Mouse (Mus musculus): ENCODE results near the gene Asb2. TPM values are rescaled to one million over a fixed set of nuclear protein-coding genes. Genes with fewer than 3 reads are reported as not detected.

Gene Asb2
- polyA plus RNA-seq, 1 experiment from 2014 or later, result 1.2 TPM

DNA sequence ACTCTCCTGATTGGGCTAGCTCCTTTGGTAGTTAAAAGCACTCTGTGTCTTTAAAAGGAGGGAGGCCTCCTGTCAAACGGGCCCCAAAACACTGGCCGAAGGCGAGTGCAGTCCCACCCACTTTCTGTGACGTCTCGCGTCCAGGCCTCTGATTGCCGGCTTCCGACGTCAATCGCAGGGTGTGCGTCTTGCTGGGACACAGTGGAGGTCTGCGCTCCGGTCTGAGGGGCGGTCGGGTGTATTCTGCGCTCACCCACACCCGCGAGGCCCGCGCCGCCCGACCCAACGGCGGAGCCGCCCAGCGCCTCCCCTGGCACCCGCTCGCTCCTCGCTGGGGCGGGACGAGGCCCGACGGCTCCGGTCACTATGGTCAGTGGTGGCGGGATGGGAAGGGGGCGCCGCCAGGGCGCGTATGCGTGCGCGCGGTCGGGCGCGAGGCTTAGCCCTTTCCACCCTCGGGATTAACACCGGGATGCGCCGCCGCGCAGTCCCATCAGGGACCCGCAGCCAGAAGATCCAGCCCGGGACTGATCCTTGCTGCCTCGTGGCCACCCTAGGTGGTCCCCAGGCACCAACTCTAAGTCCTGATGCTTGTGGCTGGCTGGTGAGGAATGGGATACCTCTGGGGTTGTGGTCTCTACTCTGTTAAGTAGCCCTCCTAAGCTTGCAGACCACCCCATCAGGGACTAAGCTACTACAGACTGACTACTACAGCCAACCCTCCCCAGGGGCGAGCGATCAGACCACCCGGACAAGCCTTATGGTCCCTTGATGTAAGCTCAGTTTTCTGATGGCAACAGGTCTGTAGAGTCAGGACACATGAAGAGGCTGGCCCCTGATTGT is 32.9 kb upstream of the Asb2 start, which contains the start of gene Otub2:
TSS of gene Otub2 (plus strand) at position 178 of the 843 bp plus-strand sequence.
- no peaks in the 10 kb centered on the region for H3K36me3 ChIP-seq (ENCODE audit: control insufficient read depth, insufficient read depth, low read length)
- H3K9me3 ChIP-seq (ENCODE audit: control insufficient read depth, low read length), result no peaks in the 10 kb centered on the region
- WGBS, result under 1% methylated on average over 47 of the region's 58 CpGs
- no peaks in the 10 kb centered on the region for H3K27me3 ChIP-seq (ENCODE audit: control insufficient read depth, insufficient read depth, low read length)
- peak within 1 kb of the TSS; percentile 88 for H3K4me2 ChIP-seq (replicated peaks; ENCODE audit: low read depth, low read length)
- peaks cover 5% of the 10 kb centered on the region; the same call in 1 of the 2 replicates for H3K4me1 ChIP-seq (ENCODE audit: control insufficient read depth, insufficient read depth, low read length)
- peak within 1 kb of the TSS; percentile 84 for H3K9ac ChIP-seq (ENCODE audit: low read depth, low read length)
- peak; percentile 99 for ATAC-seq (ENCODE audit: low FRiP score, low TSS enrichment)
- peak within 1 kb of the TSS; percentile 79 for H3K4me3 ChIP-seq (ENCODE audit: low read length)
- H3K27ac ChIP-seq (ENCODE audit: low read depth, low read length), result no peak within 1 kb of the TSS

DNA sequence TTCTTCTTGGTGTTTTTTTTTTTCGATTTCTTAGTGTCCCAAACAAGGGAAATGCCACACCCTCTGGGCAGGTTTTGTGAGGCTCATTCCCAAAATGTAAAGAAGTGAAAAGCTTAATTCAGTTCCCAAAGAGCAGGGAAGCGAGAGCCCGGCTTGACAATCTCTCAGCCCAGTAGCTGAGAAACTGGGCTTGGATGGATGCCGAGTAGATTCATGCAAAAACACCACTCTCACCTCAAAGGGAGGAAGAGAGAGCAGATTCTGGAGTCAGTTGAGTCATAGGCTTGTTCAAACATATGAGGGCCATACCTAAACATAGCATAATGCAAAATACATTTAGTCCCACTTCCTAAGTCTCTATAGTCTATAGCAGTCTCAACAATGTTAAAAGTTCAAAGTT is 24.4 kb upstream of the Asb2 start:
- Histone ChIP-seq H3K9me3 (ENCODE audit: control insufficient read depth, low read length) (no peaks in the 10 kb centered on the region), H3K27me3 (ENCODE audit: control insufficient read depth, insufficient read depth, low read length) (no peaks in the 10 kb centered on the region), H3K4me1 (ENCODE audit: control insufficient read depth, insufficient read depth, low read length) (no peaks in the 10 kb centered on the region), H3K4me2 (replicated peaks; ENCODE audit: low read depth, low read length) (no peak overlapping the region), H3K36me3 (ENCODE audit: control insufficient read depth, insufficient read depth, low read length) (no peaks in the 10 kb centered on the region), H3K9ac (ENCODE audit: low read depth, low read length) (no peak overlapping the region), H3K4me3 (ENCODE audit: low read length) (no peak overlapping the region), H3K27ac (ENCODE audit: low read depth, low read length) (no peak overlapping the region)
- WGBS, result 89% methylated on average over 4 of the region's 4 CpGs
- no peak for ATAC-seq (ENCODE audit: low FRiP score, low TSS enrichment)

- H3K4me1 ChIP-seq (ENCODE audit: control insufficient read depth, insufficient read depth, low read length), result no peaks in the 10 kb centered on the region
- no peaks in the 10 kb centered on the region for H3K27me3 ChIP-seq (ENCODE audit: control insufficient read depth, insufficient read depth, low read length)
- no peak for ATAC-seq (ENCODE audit: low FRiP score, low TSS enrichment)
- H3K36me3 ChIP-seq (ENCODE audit: control insufficient read depth, insufficient read depth, low read length), result no peaks in the 10 kb centered on the region
- no peak overlapping the region for H3K4me3 ChIP-seq (ENCODE audit: low read length)
- H3K9me3 ChIP-seq (ENCODE audit: control insufficient read depth, low read length), result no peaks in the 10 kb centered on the region
- WGBS, result 72% methylated on average over 4 of the region's 4 CpGs
- no peak overlapping the region for H3K9ac ChIP-seq (ENCODE audit: low read depth, low read length)
- no peak overlapping the region for H3K27ac ChIP-seq (ENCODE audit: low read depth, low read length)
- no peak overlapping the region for H3K4me2 ChIP-seq (replicated peaks; ENCODE audit: low read depth, low read length)
Observed at GRCm38 (mm10) chr12:103376774-103377173, 21.0 kb upstream of the Asb2 start.

DNA sequence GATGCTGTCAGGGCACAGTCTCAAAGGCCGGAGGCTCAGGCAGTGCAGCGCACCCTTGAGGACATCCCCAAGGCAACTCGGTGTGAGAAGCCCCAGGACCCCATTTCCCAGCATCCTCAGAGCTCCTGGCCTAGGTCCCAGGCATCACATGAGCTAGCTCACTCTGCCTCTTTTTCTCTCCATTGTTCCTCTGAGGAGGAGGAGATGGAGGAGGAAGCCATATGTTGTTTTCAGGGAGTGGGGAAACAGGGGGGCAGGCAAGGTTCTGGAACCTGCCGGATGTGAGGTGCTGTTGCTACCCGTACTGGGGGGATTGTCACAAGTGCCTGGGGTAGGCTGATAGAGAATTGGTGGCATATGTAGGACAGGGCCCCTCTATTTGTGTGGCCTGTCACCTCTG is 20.3 kb upstream of the Asb2 start:
- 71% methylated on average over 5 of the region's 5 CpGs for WGBS
- Histone ChIP-seq H3K27me3 (ENCODE audit: control insufficient read depth, insufficient read depth, low read length) (no peaks in the 10 kb centered on the region), H3K4me1 (ENCODE audit: control insufficient read depth, insufficient read depth, low read length) (no peaks in the 10 kb centered on the region), H3K9ac (ENCODE audit: low read depth, low read length) (no peak overlapping the region), H3K4me2 (replicated peaks; ENCODE audit: low read depth, low read length) (no peak overlapping the region), H3K27ac (ENCODE audit: low read depth, low read length) (no peak overlapping the region), H3K4me3 (ENCODE audit: low read length) (no peak overlapping the region), H3K36me3 (ENCODE audit: control insufficient read depth, insufficient read depth, low read length) (no peaks in the 10 kb centered on the region), H3K9me3 (ENCODE audit: control insufficient read depth, low read length) (no peaks in the 10 kb centered on the region)
- ATAC-seq (ENCODE audit: low FRiP score, low TSS enrichment), result no peak

DNA sequence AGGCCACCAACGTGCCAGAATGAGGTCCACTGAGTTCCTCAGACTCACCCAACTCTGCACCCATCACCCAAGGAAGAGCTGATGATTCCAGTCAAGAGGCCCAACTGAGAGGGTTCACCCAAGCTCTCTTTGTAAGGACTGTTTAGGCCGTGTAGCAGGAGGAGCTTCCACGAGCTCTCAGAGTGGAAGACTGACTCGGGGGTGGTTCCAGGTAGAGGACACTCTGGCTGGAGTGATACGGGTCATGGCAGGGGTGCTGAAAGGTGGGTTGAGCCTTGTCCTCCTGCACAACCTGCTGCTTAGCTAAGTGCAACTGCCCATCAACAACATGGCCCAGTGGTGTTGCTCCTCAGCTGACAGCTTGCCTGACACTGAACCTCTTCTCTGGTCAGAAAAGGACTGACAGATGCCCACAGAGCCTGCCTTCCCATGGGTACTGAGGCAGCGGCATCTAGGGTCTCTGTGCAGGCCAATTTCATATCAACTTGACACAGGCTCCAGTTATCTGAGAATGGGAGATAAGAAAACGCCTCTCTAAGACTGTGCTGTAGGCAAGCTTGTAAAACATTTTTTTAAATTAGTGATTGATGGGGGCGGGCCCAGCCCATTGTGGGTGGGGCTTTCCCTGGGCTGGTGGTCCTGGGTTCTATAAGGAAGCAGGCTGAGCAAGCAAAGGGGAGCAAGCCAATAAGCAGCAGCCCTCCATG is 17.9 kb upstream of the Asb2 start:
- H3K36me3 ChIP-seq (ENCODE audit: control insufficient read depth, insufficient read depth, low read length), result no peaks in the 10 kb centered on the region
- H3K27ac ChIP-seq (ENCODE audit: low read depth, low read length), result no peak overlapping the region
- H3K4me1 ChIP-seq (ENCODE audit: control insufficient read depth, insufficient read depth, low read length), result no peaks in the 10 kb centered on the region
- 72% methylated on average over 8 of the region's 8 CpGs for WGBS
- no peak overlapping the region for H3K4me2 ChIP-seq (replicated peaks; ENCODE audit: low read depth, low read length)
- no peaks in the 10 kb centered on the region for H3K27me3 ChIP-seq (ENCODE audit: control insufficient read depth, insufficient read depth, low read length)
- no peak overlapping the region for H3K9ac ChIP-seq (ENCODE audit: low read depth, low read length)
- no peak for ATAC-seq (ENCODE audit: low FRiP score, low TSS enrichment)
- no peak overlapping the region for H3K4me3 ChIP-seq (ENCODE audit: low read length)
- no peaks in the 10 kb centered on the region for H3K9me3 ChIP-seq (ENCODE audit: control insufficient read depth, low read length)

DNA sequence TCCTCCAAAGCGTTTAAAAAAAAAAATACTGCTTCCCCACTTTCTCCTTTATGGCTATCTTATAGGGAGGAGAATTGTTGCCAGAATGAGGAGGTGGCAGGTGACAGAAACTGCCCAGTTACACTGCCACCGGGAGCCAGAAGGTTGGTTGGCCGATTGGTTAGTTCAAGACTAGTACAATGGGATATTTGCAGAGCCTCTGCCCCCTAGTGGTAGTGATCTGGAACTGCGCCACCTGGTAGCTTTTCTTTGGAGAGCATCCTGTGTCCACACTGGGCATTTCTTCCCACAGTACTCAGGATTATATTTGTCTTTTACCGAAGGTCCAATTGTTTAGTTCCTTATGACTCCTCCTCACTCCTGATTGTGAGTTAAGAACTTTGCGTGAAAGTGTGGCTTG is 15.9 kb upstream of the Asb2 start:
- Histone ChIP-seq H3K4me2 (replicated peaks; ENCODE audit: low read depth, low read length) (no peak overlapping the region), H3K36me3 (ENCODE audit: control insufficient read depth, insufficient read depth, low read length) (no peaks in the 10 kb centered on the region), H3K9ac (ENCODE audit: low read depth, low read length) (no peak overlapping the region), H3K4me3 (ENCODE audit: low read length) (no peak overlapping the region), H3K27me3 (ENCODE audit: control insufficient read depth, insufficient read depth, low read length) (no peaks in the 10 kb centered on the region; the same call in 1 of the 2 replicates), H3K9me3 (ENCODE audit: control insufficient read depth, low read length) (no peaks in the 10 kb centered on the region), H3K27ac (ENCODE audit: low read depth, low read length) (no peak overlapping the region), H3K4me1 (ENCODE audit: control insufficient read depth, insufficient read depth, low read length) (0 out of 2 replicates have a peak, but pooled peaks cover 4% of the 10 kb centered on the region)
- 32% methylated on average over 6 of the region's 6 CpGs for WGBS
- ATAC-seq (ENCODE audit: low FRiP score, low TSS enrichment), result no peak

DNA sequence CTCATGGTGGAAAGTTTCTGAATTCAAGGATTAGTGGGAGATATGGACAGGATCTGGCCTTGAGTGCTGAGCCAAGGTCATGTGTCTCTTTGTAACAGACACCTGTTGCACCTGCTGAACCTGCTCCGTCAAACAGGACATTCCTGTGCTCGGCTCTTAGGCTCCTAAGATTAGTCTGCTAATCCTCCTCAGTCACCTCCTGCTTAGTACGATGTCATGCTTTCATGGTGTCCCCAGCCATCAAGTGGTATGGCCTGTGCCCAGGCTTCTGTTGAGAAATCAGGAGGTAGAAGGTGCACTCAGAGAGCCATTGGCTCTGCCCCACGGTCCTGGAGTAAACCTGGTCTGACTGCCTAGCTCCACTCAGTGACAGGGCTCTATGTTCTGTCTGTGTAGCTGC is 15.1 kb upstream of the Asb2 start:
- H3K9me3 ChIP-seq (ENCODE audit: control insufficient read depth, low read length), result no peaks in the 10 kb centered on the region
- H3K27ac ChIP-seq (ENCODE audit: low read depth, low read length), result no peak overlapping the region
- WGBS, result 81% methylated on average over 4 of the region's 4 CpGs
- H3K4me2 ChIP-seq (replicated peaks; ENCODE audit: low read depth, low read length), result no peak overlapping the region
- H3K36me3 ChIP-seq (ENCODE audit: control insufficient read depth, insufficient read depth, low read length), result no peaks in the 10 kb centered on the region
- H3K27me3 ChIP-seq (ENCODE audit: control insufficient read depth, insufficient read depth, low read length), result no peaks in the 10 kb centered on the region; the same call in 1 of the 2 replicates
- H3K4me1 ChIP-seq (ENCODE audit: control insufficient read depth, insufficient read depth, low read length), result 0 out of 2 replicates have a peak, but pooled peaks cover 4% of the 10 kb centered on the region
- H3K4me3 ChIP-seq (ENCODE audit: low read length), result no peak overlapping the region
- no peak overlapping the region for H3K9ac ChIP-seq (ENCODE audit: low read depth, low read length)
- ATAC-seq (ENCODE audit: low FRiP score, low TSS enrichment), result no peak

DNA sequence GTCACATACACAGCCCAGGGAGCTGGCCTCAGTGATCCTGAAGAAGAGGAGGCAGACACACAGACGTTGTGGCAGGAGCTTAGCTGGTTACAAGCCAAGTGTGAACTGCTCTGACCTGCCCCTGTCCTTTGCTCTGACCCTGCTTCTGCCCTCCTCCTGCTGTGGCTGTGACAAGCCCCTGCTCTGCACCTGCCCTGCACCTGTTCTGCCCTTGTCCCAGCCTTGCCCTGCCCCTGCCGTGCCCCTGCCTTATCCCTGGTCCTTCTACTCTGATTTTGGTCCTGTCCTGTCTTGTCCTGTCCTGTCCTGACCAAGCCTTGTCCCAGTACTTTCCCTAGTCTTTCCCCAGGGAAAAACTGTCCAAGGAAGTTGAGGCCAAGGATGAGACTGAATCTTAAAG is 13.0 kb upstream of the Asb2 start:
- H3K9ac ChIP-seq (ENCODE audit: low read depth, low read length), result no peak overlapping the region
- no peak for ATAC-seq (ENCODE audit: low FRiP score, low TSS enrichment)
- 49% methylated on average over 2 of the region's 2 CpGs for WGBS
- no peaks in the 10 kb centered on the region for H3K9me3 ChIP-seq (ENCODE audit: control insufficient read depth, low read length)
- H3K4me2 ChIP-seq (replicated peaks; ENCODE audit: low read depth, low read length), result no peak overlapping the region
- H3K4me1 ChIP-seq (ENCODE audit: control insufficient read depth, insufficient read depth, low read length), result 0 out of 2 replicates have a peak, but pooled peaks cover 4% of the 10 kb centered on the region
- no peaks in the 10 kb centered on the region for H3K36me3 ChIP-seq (ENCODE audit: control insufficient read depth, insufficient read depth, low read length)
- H3K4me3 ChIP-seq (ENCODE audit: low read length), result no peak overlapping the region
- H3K27ac ChIP-seq (ENCODE audit: low read depth, low read length), result no peak overlapping the region
- no peaks in the 10 kb centered on the region; the same call in 1 of the 2 replicates for H3K27me3 ChIP-seq (ENCODE audit: control insufficient read depth, insufficient read depth, low read length)

DNA sequence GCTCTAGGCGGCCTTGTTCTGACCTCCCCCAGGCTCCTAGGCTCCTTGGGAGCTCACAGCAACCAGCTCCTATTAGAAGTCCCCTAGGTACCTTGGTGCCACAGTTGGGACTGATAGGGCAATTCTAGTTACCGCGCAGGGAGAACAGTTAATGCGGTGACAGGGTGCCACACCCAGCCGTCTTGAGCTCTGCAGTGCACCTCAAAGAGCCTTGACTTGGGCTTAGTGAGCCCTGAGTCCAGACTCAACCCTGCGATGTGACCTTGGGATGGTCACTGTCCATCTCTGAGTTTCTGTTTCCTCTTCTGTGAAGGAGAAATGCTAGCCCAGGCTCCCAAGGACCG is 12.5 kb upstream of the Asb2 start:
- Histone ChIP-seq H3K36me3 (ENCODE audit: control insufficient read depth, insufficient read depth, low read length) (no peaks in the 10 kb centered on the region), H3K9ac (ENCODE audit: low read depth, low read length) (no peak overlapping the region), H3K27ac (ENCODE audit: low read depth, low read length) (no peak overlapping the region), H3K4me2 (replicated peaks; ENCODE audit: low read depth, low read length) (no peak overlapping the region), H3K9me3 (ENCODE audit: control insufficient read depth, low read length) (no peaks in the 10 kb centered on the region), H3K4me3 (ENCODE audit: low read length) (no peak overlapping the region), H3K27me3 (ENCODE audit: control insufficient read depth, insufficient read depth, low read length) (no peaks in the 10 kb centered on the region; the same call in 1 of the 2 replicates), H3K4me1 (ENCODE audit: control insufficient read depth, insufficient read depth, low read length) (0 out of 2 replicates have a peak, but pooled peaks cover 4% of the 10 kb centered on the region)
- 80% methylated on average over 7 of the region's 7 CpGs for WGBS
- no peak; the same call in 1 of the 2 replicates for ATAC-seq (ENCODE audit: low FRiP score, low TSS enrichment)
